Mouse (Mus musculus) thymus, adult 2 months (tissue): ENCODE results near the gene Fam184a.

ENCODE experiments used
- CTCF ChIP-seq: fragments of 200-500 bp; IDR thresholded peaks from 2 replicates; pipeline ENCODE4 v1.5.1; 2012; ENCODE audit warnings: mild to moderate bottlenecking, control low read depth, low read length, moderate library complexity, borderline replicate concordance; ENCODE audit not compliant: control insufficient read depth, poor library complexity, insufficient read depth; ENCODE audit errors: extremely low read depth
- POLR2A ChIP-seq: fragments of 200-500 bp; IDR thresholded peaks from 2 replicates; pipeline ENCODE4 v1.6.1; 2012; ENCODE audit warnings: mild to moderate bottlenecking, low read length, control low read depth, moderate library complexity; ENCODE audit not compliant: control insufficient read depth, poor library complexity, insufficient read depth; ENCODE audit errors: extremely low read depth

DNA sequence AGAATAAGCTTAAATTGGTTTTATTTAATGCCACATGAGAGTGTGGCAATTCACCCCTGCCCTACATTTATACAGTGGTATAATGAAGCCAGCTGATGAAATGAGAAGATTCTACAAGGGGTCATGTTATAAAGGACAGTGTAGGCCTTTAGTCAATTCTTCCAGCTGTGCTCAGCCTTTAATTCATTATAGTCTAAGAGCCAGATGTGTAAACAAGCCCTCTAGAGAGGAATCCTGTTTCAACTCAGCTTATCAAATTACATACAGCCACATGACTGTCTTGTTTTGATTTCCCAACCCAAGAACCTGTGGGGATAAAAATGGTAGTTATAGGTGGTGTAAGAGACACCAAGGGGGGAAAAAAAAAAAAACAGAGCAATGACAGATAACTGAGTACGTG, 22.0 kb downstream of the Fam184a start:
- TF ChIP-seq CTCF (no peak), POLR2A (no peak)
